Mouse (Mus musculus) embryonic stem cell, embryonic (primary cell): Measurements from ENCODE around the gene Nmd3.

Experiments used
- CTCF ChIA-PET, 4 experiments: fragments of 300-600 bp in 2 of 4; fragments of 350-600 bp in 2 of 4; sonication (Branson Sonifier 250); formaldehyde crosslinking; loops; one replicate each; lab custom pipeline; 2022; ENCODE audit warnings: inconsistent platforms in 2 of 4; lab: Charles Lee
- POLR2A ChIA-PET, 4 experiments: fragments of 300-600 bp in 2 of 4; fragments of 350-600 bp in 2 of 4; sonication (Branson Sonifier 250); formaldehyde crosslinking; loops; one replicate each; lab custom pipeline; 2022; ENCODE audit warnings: antibody characterized with exemption in 4 of 4, inconsistent platforms in 1 of 4; lab: Charles Lee

Nmd3 gene

GRCm38 (mm10) chr3:69755968-69756367 is 34.2 kb downstream of the Nmd3 start:
- ChIA-PET CTCF (interaction anchor here in 2 of 4 experiments (0.6 to 1.5 kb wide), 6 partner anchors 8 to 152 kb away, joined by 3 to 4 read pairs (median 4); no protein-coding TSS in a partner anchor), POLR2A (interaction anchor here in 2 of 4 experiments (0.7 to 4.5 kb wide), 10 partner anchors 8 to 152 kb away, joined by 3 to 33 read pairs (median 6); partner anchors contain the start of gene Nmd3 (in 1 of the 2))

GRCm38 (mm10) chr3:69756499-69756898 is 34.7 kb downstream of the Nmd3 start:
- ChIA-PET CTCF (interaction anchor here in 1 of 4 experiments (0.8 kb wide), 1 partner anchor 151 kb away, joined by 4 read pairs; no protein-coding TSS in a partner anchor), POLR2A (interaction anchor here in 2 of 4 experiments (1.5 to 4.4 kb wide), 2 partner anchors 18 to 34 kb away, joined by 8 to 33 read pairs; partner anchors contain the start of gene Nmd3 (in 1 of the 2))

GRCm38 (mm10) chr3:69757456-69757855 is 35.7 kb downstream of the Nmd3 start:
- ChIA-PET CTCF (no interaction called here), POLR2A (interaction anchor here in 1 of 4 experiments (1.0 to 1.1 kb wide), 2 partner anchors 11 to 36 kb away, joined by 4 to 5 read pairs; partner anchors contain the start of gene Nmd3)

GRCm38 (mm10) chr3:69760081-69760480 is 38.3 kb downstream of the Nmd3 start:
- POLR2A ChIA-PET = interaction anchor here in 2 of 4 experiments (0.6 to 1.1 kb wide), 4 partner anchors 8 to 446 kb away, joined by 3 to 4 read pairs (median 3); partner anchors contain the start of gene Nmd3 (in 1 of the 2)

DNA sequence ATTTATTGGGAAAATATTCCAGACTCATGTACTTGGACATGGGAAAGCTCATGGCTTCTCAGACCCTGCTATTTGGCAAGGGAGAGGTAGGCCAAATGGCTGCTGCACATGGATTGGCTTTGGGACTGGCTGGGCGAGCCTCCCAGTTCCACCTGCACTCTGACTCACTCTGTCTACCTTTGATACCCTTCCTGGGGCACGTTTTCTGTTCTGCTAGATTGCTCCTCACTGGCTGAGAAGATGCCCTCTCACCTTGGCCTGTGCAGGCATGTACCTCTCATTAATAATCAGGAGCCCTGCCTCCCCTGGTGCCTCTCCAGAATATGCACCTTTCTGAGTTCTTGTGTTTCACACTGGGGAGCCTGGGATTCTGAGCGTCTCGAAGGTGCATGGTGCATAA is 39.4 kb downstream of the Nmd3 start:
- ChIA-PET CTCF (interaction anchor here in 1 of 4 experiments (1.2 kb wide), 1 partner anchor 146 kb away, joined by 3 read pairs; no protein-coding TSS in a partner anchor), POLR2A (interaction anchor here in 1 of 4 experiments (1.0 to 1.2 kb wide), 4 partner anchors 10 to 39 kb away, joined by 3 to 6 read pairs (median 4); partner anchors contain the start of gene Nmd3)

More at GRCm38 (mm10) chr3:69760081-69760480, 38.3 kb downstream of the Nmd3 start:
- CTCF ChIA-PET = interaction anchor here in 1 of 4 experiments (0.6 kb wide), 1 partner anchor 16 kb away, joined by 4 read pairs; no protein-coding TSS in a partner anchor

GRCm38 (mm10) chr3:69762838-69763368 is 41.1 kb downstream of the Nmd3 start:
- ChIA-PET CTCF (no interaction called here), POLR2A (interaction anchor here in 1 of 4 experiments (1.0 to 1.4 kb wide), 3 partner anchors 14 to 169 kb away, joined by 3 read pairs; no protein-coding TSS in a partner anchor)

DNA sequence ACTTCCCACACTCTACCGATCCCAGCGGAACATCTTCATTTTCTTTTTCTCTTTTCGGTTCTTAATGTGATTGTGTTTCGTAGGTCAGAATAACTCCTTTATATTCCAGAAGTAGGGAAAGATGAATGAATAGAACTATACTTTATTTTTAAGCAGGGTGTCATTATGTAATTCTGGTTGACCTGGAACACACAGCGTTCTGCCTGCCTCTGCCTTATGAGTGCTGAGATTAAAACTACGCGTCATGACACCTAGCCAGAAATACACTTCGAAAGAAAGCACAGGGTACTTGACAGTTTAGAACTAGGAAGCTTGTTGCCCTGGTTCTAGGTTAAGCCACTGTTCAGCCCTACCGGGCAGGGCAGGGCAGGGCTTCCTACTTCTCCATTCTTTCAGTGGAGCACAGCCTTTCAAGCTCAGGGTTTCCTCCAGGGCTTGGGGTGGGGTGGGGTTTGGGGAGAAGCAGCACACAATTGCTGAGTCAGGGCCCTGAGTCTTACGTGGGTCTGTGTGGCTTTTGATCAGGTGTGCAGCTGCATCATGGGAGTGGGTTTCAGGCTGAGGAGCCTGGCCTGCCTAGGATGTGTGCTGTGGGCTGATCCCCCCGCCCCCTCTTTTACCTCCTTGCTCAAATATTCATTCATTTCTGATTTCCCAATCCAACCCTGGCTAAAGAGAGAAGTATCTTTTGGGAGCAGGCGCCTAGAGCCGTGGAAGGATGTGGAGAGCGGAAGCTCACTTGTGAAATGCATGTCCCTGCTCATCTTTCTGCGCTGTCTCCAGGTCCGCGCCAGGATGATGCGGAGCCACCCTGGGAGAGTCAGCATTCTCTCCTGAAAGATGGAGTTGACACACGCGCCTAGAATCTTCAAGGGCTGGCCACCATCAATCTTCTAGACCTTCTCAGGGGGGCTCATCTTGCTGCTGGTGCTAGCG is 42.1 kb downstream of the Nmd3 start:
- ChIA-PET POLR2A (interaction anchor here (0.5 to 2.1 kb wide), 15 partner anchors 9 to 636 kb away, joined by 3 to 11 read pairs (median 4); partner anchors contain the start of genes Kpna4 (in 1 of the 4) and Nmd3 (in 1 of the 4)), CTCF (interaction anchor here in 2 of 4 experiments (0.5 to 0.8 kb wide), 4 partner anchors 8 to 239 kb away, joined by 3 to 6 read pairs (median 4); no protein-coding TSS in a partner anchor)

GRCm38 (mm10) chr3:69765206-69765605 is 43.4 kb downstream of the Nmd3 start:
- CTCF ChIA-PET = no interaction called here
- POLR2A ChIA-PET = interaction anchor here in 1 of 4 experiments (1.2 to 2.1 kb wide), 2 partner anchors 9 to 12 kb away, joined by 3 to 11 read pairs; no protein-coding TSS in a partner anchor

DNA sequence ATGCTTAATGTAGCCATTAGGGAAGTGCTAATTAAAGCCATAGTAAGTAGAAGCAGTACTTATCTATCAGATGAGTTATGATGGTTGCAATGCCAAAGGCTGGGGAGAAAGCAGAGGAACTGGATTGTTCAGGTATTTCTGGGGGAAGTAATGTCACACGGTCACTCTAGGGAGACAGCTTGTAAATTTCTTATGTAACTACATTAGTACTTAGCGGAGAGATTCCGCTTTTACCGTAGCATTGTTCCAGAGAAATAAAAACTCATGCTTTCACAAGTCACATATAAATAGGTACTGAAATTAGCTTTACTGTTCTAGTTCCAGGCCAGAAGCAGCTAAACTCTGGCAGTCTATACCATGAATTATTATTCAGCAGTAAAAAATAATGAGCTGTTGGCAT is 47.4 kb downstream of the Nmd3 start:
- POLR2A ChIA-PET = interaction anchor here in 2 of 4 experiments (0.6 to 2.1 kb wide), 3 partner anchors 14 to 692 kb away, joined by 3 to 9 read pairs (median 3); no protein-coding TSS in a partner anchor

DNA sequence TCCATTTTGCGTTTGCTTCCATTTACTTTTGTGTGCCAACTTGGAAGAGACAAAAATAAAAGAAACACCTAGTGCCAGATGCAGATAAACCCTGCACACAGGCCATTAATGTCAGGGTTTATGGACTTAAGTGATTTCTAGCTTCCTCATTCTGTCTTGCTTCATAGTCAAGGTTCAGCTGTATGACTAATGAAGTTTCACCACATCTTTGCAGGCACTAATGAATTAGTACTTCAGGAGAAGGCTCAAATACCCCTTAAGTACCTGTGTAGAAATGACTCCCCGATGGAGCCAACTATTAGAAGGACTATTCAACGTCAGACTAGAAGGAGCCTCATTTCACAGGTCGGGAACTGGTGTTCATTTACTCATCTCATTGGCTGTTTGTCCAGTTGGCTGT is 51.6 kb downstream of the Nmd3 start:
- ChIA-PET POLR2A (interaction anchor here in 2 of 4 experiments (0.5 to 3.1 kb wide), 3 partner anchors 9 to 346 kb away, joined by 3 to 11 read pairs (median 4); no protein-coding TSS in a partner anchor), CTCF (no interaction called here)

More for the DNA sequence above, 47.4 kb downstream of the Nmd3 start:
- CTCF ChIA-PET = interaction anchor here in 1 of 4 experiments (0.5 kb wide), 1 partner anchor 530 kb away, joined by 3 read pairs; no protein-coding TSS in a partner anchor

DNA sequence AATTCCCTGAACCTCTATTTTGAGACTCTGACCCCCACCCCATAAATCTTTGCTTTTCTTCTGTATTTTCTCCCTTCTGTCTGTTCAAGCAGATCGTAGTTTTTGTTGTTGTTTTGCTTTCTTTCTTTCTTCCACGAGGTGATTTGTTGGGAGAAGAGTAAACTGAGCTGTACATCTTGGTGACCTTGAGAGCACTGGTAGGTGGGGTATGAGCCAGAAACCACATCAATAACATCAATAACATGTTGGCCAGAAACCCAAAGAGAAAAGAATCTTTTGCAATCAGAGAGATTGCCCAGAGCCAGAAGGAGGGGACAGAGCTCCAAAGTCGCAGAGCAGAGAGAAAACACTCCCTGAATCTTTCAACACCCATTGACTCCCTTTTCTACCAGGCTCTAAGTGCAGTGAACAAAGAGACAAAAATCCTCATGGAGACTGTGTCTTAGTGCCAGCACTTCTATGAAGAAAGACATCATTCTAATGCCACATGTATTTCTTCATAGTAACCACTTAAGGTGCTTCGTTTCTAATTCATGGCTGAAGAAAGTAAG is 57.5 kb downstream of the Nmd3 start:
- CTCF ChIA-PET = no interaction called here
- POLR2A ChIA-PET = no interaction called here

- POLR2A ChIA-PET = no interaction called here
- CTCF ChIA-PET = no interaction called here
Measured at GRCm38 (mm10) chr3:69792823-69793417, 71.1 kb downstream of the Nmd3 start.

DNA sequence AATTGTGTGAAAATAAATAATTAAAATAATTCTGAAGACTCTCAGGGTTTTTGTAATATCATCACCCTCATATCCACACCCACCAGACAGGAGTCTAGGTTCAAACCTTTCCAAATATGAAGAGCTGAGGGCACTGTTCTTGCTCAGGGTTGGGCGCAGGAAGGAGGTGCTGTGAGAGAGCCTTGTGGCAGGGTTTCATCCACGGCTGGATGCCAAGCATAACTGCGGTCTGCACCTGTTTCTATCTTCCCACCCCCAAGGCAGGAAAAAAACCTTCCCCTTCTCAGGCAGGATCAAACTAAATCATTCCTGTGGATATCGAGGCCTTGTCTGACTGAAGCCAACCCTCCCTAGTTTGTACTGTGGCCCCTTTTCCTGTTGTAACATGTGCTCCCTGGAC is 75.7 kb downstream of the Nmd3 start:
- POLR2A ChIA-PET = interaction anchor here in 1 of 4 experiments (0.5 kb wide), 1 partner anchor 24 kb away, joined by 5 read pairs; no protein-coding TSS in a partner anchor
- CTCF ChIA-PET = interaction anchor here in 1 of 4 experiments (0.5 kb wide), 1 partner anchor 559 kb away, joined by 4 read pairs; no protein-coding TSS in a partner anchor

DNA sequence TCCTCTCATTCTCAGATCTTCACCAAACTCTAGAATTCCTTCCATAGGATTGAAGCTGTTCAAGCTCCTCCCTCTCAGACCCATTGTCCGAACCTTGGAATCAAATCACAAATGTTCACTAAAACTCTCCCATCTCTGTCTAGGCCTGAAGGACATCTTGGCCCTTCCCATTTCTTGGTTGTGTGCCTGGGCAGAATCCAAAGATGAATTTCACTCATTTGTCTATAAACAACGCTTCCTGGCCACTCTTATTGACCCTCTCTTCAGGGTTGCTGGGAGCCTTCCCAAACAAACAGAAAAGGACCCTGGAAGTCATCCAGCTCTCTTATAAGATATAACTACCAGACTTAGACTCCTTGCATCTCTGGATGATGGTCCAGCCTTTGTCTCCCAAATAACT is 76.2 kb downstream of the Nmd3 start:
- ChIA-PET POLR2A (no interaction called here), CTCF (interaction anchor here in 1 of 4 experiments (0.5 kb wide), 1 partner anchor 559 kb away, joined by 4 read pairs; no protein-coding TSS in a partner anchor)

DNA sequence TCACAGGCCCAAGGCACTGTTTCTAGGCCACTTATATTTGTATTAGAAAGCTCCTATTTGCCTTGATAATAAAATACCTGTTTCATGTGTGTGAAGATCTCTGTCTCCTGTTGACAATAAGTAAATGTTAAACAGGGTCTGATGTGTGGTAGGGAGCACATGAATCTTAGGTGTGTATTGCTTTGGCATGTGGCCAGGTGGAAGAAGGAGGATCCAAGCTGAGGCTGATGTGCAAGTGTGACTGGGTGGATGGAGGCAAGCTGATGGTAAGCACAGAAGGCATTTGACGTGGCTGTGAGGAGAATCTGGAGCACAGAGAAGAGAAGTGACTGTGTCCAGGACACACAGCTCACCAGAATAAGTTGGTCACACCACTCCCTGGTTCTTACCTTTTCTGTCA is 77.3 kb downstream of the Nmd3 start:
- POLR2A ChIA-PET = no interaction called here
- CTCF ChIA-PET = no interaction called here

DNA sequence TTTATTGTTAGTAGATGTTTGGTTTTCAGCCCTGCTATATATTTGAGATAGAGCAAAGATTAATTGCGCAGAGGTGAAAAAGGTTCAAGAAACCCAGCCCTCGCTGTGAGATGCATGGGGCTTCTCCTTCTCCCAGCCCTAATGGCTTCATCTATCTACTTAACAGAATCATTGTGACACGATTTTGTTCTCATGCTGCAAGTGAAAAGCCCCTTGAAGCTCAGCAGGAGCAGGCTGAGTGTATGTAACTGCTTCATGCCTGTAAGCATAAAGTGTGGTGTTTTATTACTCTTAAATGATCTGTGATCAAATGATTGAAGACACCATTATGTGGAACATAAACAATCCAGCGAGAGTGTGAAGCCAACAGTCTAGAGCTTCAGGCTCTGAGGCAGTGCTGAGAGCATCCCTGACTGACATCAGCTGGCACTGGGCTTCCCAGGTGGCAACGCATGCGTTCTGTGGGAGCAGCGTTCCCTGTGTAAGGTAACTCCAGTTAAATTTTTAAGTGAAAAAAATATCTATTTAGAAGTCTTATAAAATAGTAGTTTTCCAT is 79.1 kb downstream of the Nmd3 start:
- POLR2A ChIA-PET = no interaction called here

DNA sequence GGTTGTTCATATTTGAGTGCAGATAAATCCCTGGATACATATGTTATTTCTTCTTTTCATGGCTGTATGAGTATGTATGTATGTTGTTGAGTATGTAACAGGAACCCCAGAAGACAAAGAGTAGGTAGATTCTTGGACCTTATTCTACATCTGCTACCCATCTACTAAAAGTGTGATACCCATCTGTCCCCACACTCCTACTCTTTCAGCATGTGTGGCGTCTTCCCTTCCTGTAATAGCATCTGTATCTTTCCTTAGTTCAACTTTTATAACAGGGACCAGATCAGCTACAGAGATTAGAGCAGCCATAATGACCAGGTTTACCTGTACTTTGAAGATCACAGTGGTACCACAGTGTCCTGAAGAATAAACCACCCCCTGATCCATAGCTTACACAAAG is 81.4 kb downstream of the Nmd3 start:
- ChIA-PET POLR2A (no interaction called here), CTCF (no interaction called here)

More for the DNA sequence above, 79.1 kb downstream of the Nmd3 start:
- CTCF ChIA-PET = interaction anchor here in 1 of 4 experiments (0.6 kb wide), 1 partner anchor 18 kb away, joined by 4 read pairs; no protein-coding TSS in a partner anchor
